Mouse (Mus musculus) bone marrow, adult 2 months (tissue): ENCODE results near the gene Bag3.

Experiments
- CTCF ChIP-seq: fragments of 200-500 bp; IDR thresholded peaks from 2 replicates; pipeline ENCODE4 v1.5.1; 2011; ENCODE audit warnings: low read length, control low read depth; ENCODE audit not compliant: control insufficient read depth, insufficient read depth
- POLR2A ChIP-seq: fragments of 200-500 bp; IDR thresholded peaks from 2 replicates; pipeline ENCODE4 v1.6.1; 2011; ENCODE audit warnings: low read depth, mild to moderate bottlenecking, control low read depth, low read length, borderline replicate concordance; ENCODE audit not compliant: control insufficient read depth

- TF ChIP-seq CTCF = no peak
- TF ChIP-seq POLR2A = no peak
Observed at GRCm38 (mm10) chr7:128536074-128536473, 12.7 kb downstream of the Bag3 start.
